Mouse (Mus musculus) common myeloid progenitor, adult 5-6 weeks (primary cell): ENCODE results near the gene Usp33. TPM values are rescaled to one million over a fixed set of nuclear protein-coding genes. Genes with fewer than 3 reads are reported as not detected.
"Not testable (repeated sequence)": the region's sequence is repeated elsewhere in the genome, so short reads cannot be mapped to it uniquely, and the experiment has no call there.

Experiments
- ATAC-seq: replicated peaks from 2 replicates; pipeline ENCODE4 v1.8.0; 2016; ENCODE audit warnings: low read depth, mild to moderate bottlenecking, moderate TSS enrichment, inconsistent platforms; ENCODE audit not compliant: poor library complexity, severe bottlenecking
- total RNA-seq: library from RNA; stranded (forward); fragments of 200-1000, 187-1606 nt; gene quantifications from 2 replicates; pipeline ENCODE4 v1.2.3, GENCODE M21; 2017

Gene Usp33
- 65.3 and 67.5 TPM in 2 replicates for total RNA-seq

GRCm38 (mm10) chr3:152345732-152346632 is at the start of gene Usp33:
TSS of gene Usp33 (plus strand) at chr3:152346478.
- peak; percentile 93 for ATAC-seq

- no peak for ATAC-seq
Observed at GRCm38 (mm10) chr3:152300376-152301337, 45.6 kb upstream of the Usp33 start.

- ATAC-seq = no peak
Observed at GRCm38 (mm10) chr3:152302991-152303390, 43.3 kb upstream of the Usp33 start.

GRCm38 (mm10) chr3:152304093-152304815 is 42.0 kb upstream of the Usp33 start:
- ATAC-seq = no peak

- ATAC-seq = no peak
Observed at GRCm38 (mm10) chr3:152305080-152305479, 41.2 kb upstream of the Usp33 start.

- no peak for ATAC-seq
Observed at GRCm38 (mm10) chr3:152305971-152306370, 40.3 kb upstream of the Usp33 start.

GRCm38 (mm10) chr3:152308485-152309249 is 37.6 kb upstream of the Usp33 start:
- ATAC-seq = no peak

GRCm38 (mm10) chr3:152309250-152309645 is 37.0 kb upstream of the Usp33 start:
- no peak for ATAC-seq

GRCm38 (mm10) chr3:152314666-152315065 is 31.6 kb upstream of the Usp33 start:
- not testable (repeated sequence) for ATAC-seq

GRCm38 (mm10) chr3:152315613-152316012 is 30.7 kb upstream of the Usp33 start:
- peak; percentile 100 for ATAC-seq

GRCm38 (mm10) chr3:152316447-152317173 is 29.7 kb upstream of the Usp33 start:
- not testable (repeated sequence) for ATAC-seq

GRCm38 (mm10) chr3:152320972-152321645 is 25.2 kb upstream of the Usp33 start:
- ATAC-seq = no peak

- no peak for ATAC-seq
Observed at GRCm38 (mm10) chr3:152321765-152322547, 24.3 kb upstream of the Usp33 start.

- ATAC-seq = no peak
Observed at GRCm38 (mm10) chr3:152332104-152332503, 14.2 kb upstream of the Usp33 start.

- ATAC-seq = no peak
Observed at GRCm38 (mm10) chr3:152332545-152333300, 13.6 kb upstream of the Usp33 start.

- ATAC-seq = 0 out of 2 replicates have a peak, but pooled peaks have one; percentile 18
Observed at GRCm38 (mm10) chr3:152333641-152334040, 12.6 kb upstream of the Usp33 start.

GRCm38 (mm10) chr3:152336085-152336484 is 10.2 kb upstream of the Usp33 start:
- ATAC-seq = no peak
